Mouse (Mus musculus) brain, embryonic 18.5 days (tissue): ENCODE results near the gene H2-Aa.
A peak's percentile ranks its signal among the peaks of the same experiment; 100 is the strongest.
"Not testable (repeated sequence)": the region's sequence is repeated elsewhere in the genome, so short reads cannot be mapped to it uniquely, and the experiment has no call there.

ENCODE experiments used
- DNase-seq: peaks from one replicate; pipeline ENCODE4 v3.0.0-alpha.2; 2012; ENCODE audit warnings: low read depth, low spot score

Gene H2-Aa

GRCm38 (mm10) chr17:34287648-34288047 is at the start of gene H2-Aa:
Gene H2-Aa (minus strand): TSS chr17:34287823.
- DNase-seq = no peak

GRCm38 (mm10) chr17:34331200-34331599 is 43.6 kb upstream of the H2-Aa start:
- no peak for DNase-seq

- no peak for DNase-seq
Measured at GRCm38 (mm10) chr17:34329807-34330206, 42.2 kb upstream of the H2-Aa start.

- DNase-seq = no peak
Measured at GRCm38 (mm10) chr17:34326373-34326772, 38.8 kb upstream of the H2-Aa start.

- DNase-seq = no peak
Measured at GRCm38 (mm10) chr17:34325436-34325835, 37.8 kb upstream of the H2-Aa start, which contains the start of gene H2-Eb2. Gene H2-Eb2 (plus strand): TSS chr17:34325665.

GRCm38 (mm10) chr17:34317275-34317674 is 29.7 kb upstream of the H2-Aa start:
- no peak for DNase-seq

- no peak for DNase-seq
Measured at GRCm38 (mm10) chr17:34316697-34317096, 29.1 kb upstream of the H2-Aa start.

GRCm38 (mm10) chr17:34315512-34315911 is 27.9 kb upstream of the H2-Aa start:
- DNase-seq = no peak

GRCm38 (mm10) chr17:34314286-34314685 is 26.7 kb upstream of the H2-Aa start:
- no peak for DNase-seq

GRCm38 (mm10) chr17:34313393-34313792 is 25.8 kb upstream of the H2-Aa start:
- DNase-seq = no peak

GRCm38 (mm10) chr17:34312185-34312584 is 24.6 kb upstream of the H2-Aa start:
- no peak for DNase-seq

- not testable (repeated sequence) for DNase-seq
Measured at GRCm38 (mm10) chr17:34310526-34310925, 22.9 kb upstream of the H2-Aa start.

- peak; percentile 32 for DNase-seq
Measured at GRCm38 (mm10) chr17:34309683-34310385, 22.2 kb upstream of the H2-Aa start.

GRCm38 (mm10) chr17:34309225-34309624 is 21.6 kb upstream of the H2-Aa start:
- DNase-seq = no peak

GRCm38 (mm10) chr17:34308161-34308560 is 20.5 kb upstream of the H2-Aa start:
- no peak for DNase-seq

GRCm38 (mm10) chr17:34307216-34307615 is 19.6 kb upstream of the H2-Aa start:
- no peak for DNase-seq

GRCm38 (mm10) chr17:34306407-34306806 is 18.8 kb upstream of the H2-Aa start:
- DNase-seq = no peak

- DNase-seq = peak; percentile 78
Measured at GRCm38 (mm10) chr17:34305380-34306030, 17.9 kb upstream of the H2-Aa start, which contains the start of gene H2-Eb1. Gene H2-Eb1 (plus strand): TSS chr17:34305867.

GRCm38 (mm10) chr17:34304751-34305150 is 17.1 kb upstream of the H2-Aa start:
- no peak for DNase-seq

- no peak for DNase-seq
Measured at GRCm38 (mm10) chr17:34303789-34304188, 16.2 kb upstream of the H2-Aa start.

- DNase-seq = no peak
Measured at GRCm38 (mm10) chr17:34301670-34302190, 14.1 kb upstream of the H2-Aa start.

GRCm38 (mm10) chr17:34300691-34301566 is 13.3 kb upstream of the H2-Aa start:
- DNase-seq = no peak
